In genomic region chr9:34557846-34558245, GRCm38 (mm10) we compare ENCODE assay signal across 9 mouse cellular contexts.
DNase-seq lines count a peak whose midpoint lies in the region; ATAC-seq lines count a peak whose summit lies in the region.
"Had no signal": no experiment of that assay in that cellular context is flagged by ENCODE, and none has a peak within 500 bp of the region (broad histone marks: within the 10 kb centered on the region; RNA-seq: fewer than 3 reads in every experiment).

No protein-coding gene starts in this region.

- H3K27me3 ChIP-seq in midbrain, embryonic 12.5 days, result peaks cover 40% of the 10 kb centered on the region

- peak overlapping the region; percentile 32 for H3K4me2 ChIP-seq in midbrain, embryonic 12.5 days (replicated peaks)

- WGBS in midbrain, embryonic 12.5 days, result 32% methylated on average over 5 of the region's 5 CpGs

- no peak overlapping the region for H3K9ac ChIP-seq in midbrain, embryonic 12.5 days (replicated peaks)

- H3K4me3 ChIP-seq in midbrain, embryonic 12.5 days, result no peak overlapping the region

- H3K4me1 ChIP-seq in midbrain, embryonic 12.5 days, result peaks cover 41% of the 10 kb centered on the region

- peak overlapping the region; percentile 65 for H3K27ac ChIP-seq in midbrain, embryonic 12.5 days (replicated peaks)
- H3K27ac ChIP-seq: macrophage had no signal

- H3K36me3 ChIP-seq in midbrain, embryonic 12.5 days, result no peaks in the 10 kb centered on the region

- ATAC-seq in midbrain, embryonic 12.5 days (ENCODE audit: low FRiP score, low read depth), result peak; percentile 89

- DNase-seq in ZHBTc4 (ENCODE audit: low read depth, low spot score), result peak; percentile 16
- peak; percentile 16 to 32 for DNase-seq in cerebellum, postnatal 14 days
- DNase-seq in frontal cortex, postnatal 10 days (ENCODE audit: low spot score in 2 of 2), result peak; percentile 36 to 40
- no peak for DNase-seq in adipocyte (ENCODE audit: low spot score)
- no peak for DNase-seq in ovary, postnatal 36 days (ENCODE audit: low spot score)
- DNase-seq in yolk sac, embryonic 10.5 days (ENCODE audit: low spot score), result no peak
- DNase-seq: adrenal gland, postnatal 25 days had no signal

- H3K9me3 ChIP-seq in midbrain, embryonic 12.5 days, result no peaks in the 10 kb centered on the region

Comparison
In these comparisons a context has a peak if more than half of its experiments do, and no peak if none do; other contexts are left out.
1. DNase-seq: peak in ZHBTc4 (single experiment), cerebellum, postnatal 14 days (2 of 2) and frontal cortex, postnatal 10 days (2 of 2); none in adipocyte (single experiment), ovary, postnatal 36 days (single experiment) and yolk sac, embryonic 10.5 days (single experiment).